Mouse (Mus musculus) thymus, adult 2 months (tissue): Measurements from ENCODE around the gene Cenpn. TPM values are rescaled to one million over a fixed set of nuclear protein-coding genes. Genes with fewer than 3 reads are reported as not detected.

Source experiments
- DNase-seq: peaks from one replicate; pipeline ENCODE4 v3.0.0; 2021
- H3K27ac ChIP-seq: fragments of 200-500 bp; 2 replicates; pipeline ENCODE4 v1.5.1; 2012; ENCODE audit warnings: low read length, control low read depth; ENCODE audit not compliant: control insufficient read depth, insufficient read depth
- H3K27me3 ChIP-seq: fragments of 200-500 bp; 2 replicates; pipeline ENCODE4 v1.6.1; 2012; ENCODE audit warnings: mild to moderate bottlenecking, low read length, moderate library complexity, mixed read lengths; ENCODE audit not compliant: control insufficient read depth, insufficient read depth
- H3K36me3 ChIP-seq: fragments of 200-500 bp; 2 replicates; pipeline ENCODE4 v1.6.1; 2012; ENCODE audit warnings: mild to moderate bottlenecking, low read length, moderate library complexity; ENCODE audit not compliant: control insufficient read depth, insufficient read depth
- H3K4me1 ChIP-seq: fragments of 200-500 bp; replicated peaks from 2 replicates; pipeline ENCODE4 v1.6.1; 2012; ENCODE audit warnings: low read length; ENCODE audit not compliant: control insufficient read depth, insufficient read depth
- H3K4me3 ChIP-seq: fragments of 200-500 bp; 2 replicates; pipeline ENCODE4 v1.5.1; 2012; ENCODE audit warnings: mild to moderate bottlenecking, low read length, control low read depth, moderate library complexity; ENCODE audit not compliant: control insufficient read depth, insufficient read depth
- CTCF ChIP-seq: fragments of 200-500 bp; IDR thresholded peaks from 2 replicates; pipeline ENCODE4 v1.5.1; 2012; ENCODE audit warnings: mild to moderate bottlenecking, control low read depth, low read length, moderate library complexity, borderline replicate concordance; ENCODE audit not compliant: control insufficient read depth, poor library complexity, insufficient read depth; ENCODE audit errors: extremely low read depth
- POLR2A ChIP-seq: fragments of 200-500 bp; IDR thresholded peaks from 2 replicates; pipeline ENCODE4 v1.6.1; 2012; ENCODE audit warnings: mild to moderate bottlenecking, low read length, control low read depth, moderate library complexity; ENCODE audit not compliant: control insufficient read depth, poor library complexity, insufficient read depth; ENCODE audit errors: extremely low read depth
- WGBS: fragments of 180-500 bp; shearing (Covaris S2); methylation state at CpG from one replicate; pipeline ENCODE4 v1.1.7; 2018; 5-methylcytosine and 5-hydroxymethylcytosine counted together
- polyA plus RNA-seq: library from polyadenylated mRNA; depleted of rRNA; stranded (reverse); fragments of >200 nt; gene quantifications from 2 replicates; pipeline ENCODE4 v1.2.3, GENCODE M21; 2012

Cenpn gene
- polyA plus RNA-seq, 1 experiment, result 20.5 TPM

- no peak overlapping the region for H3K4me3 ChIP-seq
- TF ChIP-seq POLR2A (no peak), CTCF (no peak)
- H3K4me1 ChIP-seq, result peaks cover 17% of the 10 kb centered on the region
- H3K36me3 ChIP-seq, result peaks cover 1% of the 10 kb centered on the region
- peak; percentile 23 for DNase-seq
- H3K27ac ChIP-seq, result 0 out of 2 replicates have a peak overlapping the region, but pooled peaks have one; percentile 12
- 16% methylated on average over 4 of the region's 4 CpGs for WGBS
- no peaks in the 10 kb centered on the region for H3K27me3 ChIP-seq
Measured at GRCm38 (mm10) chr8:116905252-116905651, 16.3 kb upstream of the Cenpn start.

- 82% methylated on average over 4 of the region's 4 CpGs for WGBS
- Histone ChIP-seq H3K27me3 (no peaks in the 10 kb centered on the region), H3K36me3 (peaks cover 5% of the 10 kb centered on the region), H3K4me3 (no peak overlapping the region), H3K27ac (0 out of 2 replicates have a peak overlapping the region, but pooled peaks have one; percentile 3), H3K4me1 (peaks cover 17% of the 10 kb centered on the region)
- TF ChIP-seq CTCF (no peak), POLR2A (no peak)
- no peak for DNase-seq
Measured at GRCm38 (mm10) chr8:116905836-116906235, 15.7 kb upstream of the Cenpn start.

- DNase-seq, result peak; percentile 61
- Histone ChIP-seq H3K27me3 (no peaks in the 10 kb centered on the region), H3K36me3 (no peaks in the 10 kb centered on the region; the same call in 1 of the 2 replicates), H3K27ac (peak overlapping the region; percentile 42), H3K4me3 (peak overlapping the region; percentile 77), H3K4me1 (peaks cover 18% of the 10 kb centered on the region)
- TF ChIP-seq CTCF (no peak), POLR2A (no peak)
- WGBS, result under 1% methylated on average over 22 of the region's 22 CpGs
Measured at GRCm38 (mm10) chr8:116921005-116921336, 559 bp upstream of the Cenpn start.

GRCm38 (mm10) chr8:116922060-116922757 is 679 bp downstream of the Cenpn start:
- DNase-seq, result no peak
- H3K27me3 ChIP-seq, result no peaks in the 10 kb centered on the region
- H3K27ac ChIP-seq, result no peak overlapping the region
- H3K4me3 ChIP-seq, result peak overlapping the region; percentile 77
- WGBS, result 35% methylated on average over 17 of the region's 17 CpGs
- TF ChIP-seq POLR2A (no peak), CTCF (no peak)
- peaks cover 18% of the 10 kb centered on the region for H3K4me1 ChIP-seq
- peaks cover 8% of the 10 kb centered on the region; the same call in 1 of the 2 replicates for H3K36me3 ChIP-seq

GRCm38 (mm10) chr8:116923526-116923925 is 2.0 kb downstream of the Cenpn start:
- peaks cover 18% of the 10 kb centered on the region for H3K4me1 ChIP-seq
- 12% methylated on average over 8 of the region's 8 CpGs for WGBS
- H3K36me3 ChIP-seq, result peaks cover 8% of the 10 kb centered on the region; the same call in 1 of the 2 replicates
- no peak for TF ChIP-seq POLR2A
- no peak for TF ChIP-seq CTCF
- H3K27me3 ChIP-seq, result no peaks in the 10 kb centered on the region
- H3K4me3 ChIP-seq, result no peak overlapping the region
- peak overlapping the region; percentile 78 for H3K27ac ChIP-seq
- peak; percentile 59 for DNase-seq

GRCm38 (mm10) chr8:116927880-116928279 is 6.3 kb downstream of the Cenpn start:
- TF ChIP-seq CTCF (peak; percentile 91), POLR2A (no peak)
- H3K4me3 ChIP-seq, result no peak overlapping the region
- H3K27ac ChIP-seq, result no peak overlapping the region
- peaks cover 11% of the 10 kb centered on the region for H3K4me1 ChIP-seq
- no peaks in the 10 kb centered on the region for H3K27me3 ChIP-seq
- H3K36me3 ChIP-seq, result peaks cover 8% of the 10 kb centered on the region; the same call in 1 of the 2 replicates
- WGBS, result 91% methylated on average over 9 of the region's 9 CpGs
- peak; percentile 73 for DNase-seq
